Comparison of ENCODE assay signal across 22 mouse cellular contexts in genomic region chr6:81738466-81738865, GRCm38 (mm10).
DNase-seq lines count a peak whose midpoint lies in the region; ATAC-seq and TF ChIP-seq lines count a peak whose summit lies in the region.
"Had no signal": no experiment of that assay in that cellular context is flagged by ENCODE, and none has a peak within 500 bp of the region (broad histone marks: within the 10 kb centered on the region; RNA-seq: fewer than 3 reads in every experiment).

No protein-coding gene starts in this region.

- H3K9me3 ChIP-seq in forebrain, embryonic 13.5 days (replicated peaks): no peaks in the 10 kb centered on the region
- H3K9me3 ChIP-seq in forebrain, embryonic 11.5 days (ENCODE audit: control insufficient read depth, low read length): no peaks in the 10 kb centered on the region
- H3K9me3 ChIP-seq in heart, embryonic 11.5 days (replicated peaks; ENCODE audit: control insufficient read depth, low read length): no peaks in the 10 kb centered on the region
- H3K9me3 ChIP-seq in hindbrain, embryonic 11.5 days (ENCODE audit: control insufficient read depth, low read length): no peaks in the 10 kb centered on the region
- H3K9me3 ChIP-seq: hindbrain, embryonic 10.5 days; intestine, embryonic 15.5 days; kidney, embryonic 15.5 days; limb, embryonic 12.5 days; liver, embryonic 13.5 days; lung, embryonic 15.5 days had no signal

- H3K9ac ChIP-seq in forebrain, embryonic 13.5 days: no peak overlapping the region
- H3K9ac ChIP-seq in forebrain, embryonic 11.5 days (ENCODE audit: low read length): no peak overlapping the region
- H3K9ac ChIP-seq in heart, embryonic 11.5 days (ENCODE audit: low read depth, low read length): no peak overlapping the region
- no peak overlapping the region for H3K9ac ChIP-seq in hindbrain, embryonic 11.5 days (ENCODE audit: low read depth, low read length)
- H3K9ac ChIP-seq: intestine, embryonic 15.5 days; kidney, embryonic 15.5 days; limb, embryonic 12.5 days; liver, embryonic 13.5 days; lung, embryonic 15.5 days had no signal

- DNase-seq in forebrain, embryonic 11.5 days (ENCODE audit: low spot score): no peak
- peak; percentile 79 for DNase-seq in brain, adult 2 months (ENCODE audit: low read depth, low spot score)
- DNase-seq in layer of hippocampus, adult 2 months (ENCODE audit: low spot score in 2 of 2): peak; percentile 29 to 37
- peak; percentile 50 to 83 for DNase-seq in right cerebral cortex, postnatal 10 days (ENCODE audit: low spot score in 2 of 2)
- DNase-seq in hindbrain, embryonic 11.5 days (ENCODE audit: low spot score): no peak
- DNase-seq in cerebellum, adult 9-11 months: no peak
- DNase-seq: cerebellum, adult 11 months; cerebellum, postnatal 36 days; liver, embryonic 13.5 days; midbrain, embryonic 14.5 days; retina, postnatal 1 day; thymus, postnatal 25 days had no signal

- 91% methylated on average over 5 of the region's 5 CpGs for WGBS in forebrain, embryonic 13.5 days
- WGBS in forebrain, embryonic 11.5 days: 92% methylated on average over 5 of the region's 5 CpGs
- WGBS in heart, embryonic 11.5 days (ENCODE audit: insufficient replicate concordance): 88% methylated on average over 5 of the region's 5 CpGs
- WGBS in hindbrain, embryonic 11.5 days: 92% methylated on average over 5 of the region's 5 CpGs

- no peak for TF ChIP-seq CTCF in layer of hippocampus, adult 2 months (conservative IDR thresholded peaks at IDR 0.05)

- ATAC-seq in forebrain, embryonic 13.5 days: peak; percentile 19; the same call in 1 of the 2 replicates
- no peak for ATAC-seq in forebrain, embryonic 11.5 days (replicated peaks; ENCODE audit: low FRiP score)
- no peak for ATAC-seq in heart, embryonic 11.5 days (replicated peaks; ENCODE audit: insufficient number of reproducible peaks, low FRiP score, low TSS enrichment)
- no peak for ATAC-seq in hindbrain, embryonic 11.5 days (ENCODE audit: low FRiP score)
- ATAC-seq: CD4-positive, CD25-positive, alpha-beta regulatory T cell, adult 4 months; intestine, embryonic 15.5 days had no signal

- no peaks in the 10 kb centered on the region for H3K27me3 ChIP-seq in forebrain, embryonic 13.5 days
- H3K27me3 ChIP-seq in forebrain, embryonic 11.5 days (ENCODE audit: control insufficient read depth, insufficient read depth, low read length): no peaks in the 10 kb centered on the region
- H3K27me3 ChIP-seq in heart, embryonic 11.5 days (ENCODE audit: control insufficient read depth, insufficient read depth, low read length): no peaks in the 10 kb centered on the region
- H3K27me3 ChIP-seq in hindbrain, embryonic 11.5 days (ENCODE audit: control insufficient read depth, insufficient read depth, low read length): no peaks in the 10 kb centered on the region
- H3K27me3 ChIP-seq: intestine, embryonic 15.5 days; kidney, embryonic 15.5 days; limb, embryonic 12.5 days; liver, embryonic 13.5 days; lung, embryonic 15.5 days had no signal

- H3K4me3 ChIP-seq in forebrain, embryonic 13.5 days: no peak overlapping the region
- H3K4me3 ChIP-seq in forebrain, embryonic 11.5 days (ENCODE audit: low read depth, low read length): no peak overlapping the region
- H3K4me3 ChIP-seq in layer of hippocampus, adult 2 months: no peak overlapping the region
- H3K4me3 ChIP-seq in heart, embryonic 11.5 days (ENCODE audit: low read depth, low read length): no peak overlapping the region
- no peak overlapping the region for H3K4me3 ChIP-seq in hindbrain, embryonic 11.5 days (ENCODE audit: low read depth, low read length)
- H3K4me3 ChIP-seq: hindbrain, embryonic 10.5 days; intestine, embryonic 15.5 days; kidney, embryonic 15.5 days; limb, embryonic 12.5 days; liver, embryonic 13.5 days; lung, embryonic 15.5 days had no signal

- H3K36me3 ChIP-seq in forebrain, embryonic 13.5 days (ENCODE audit: poor library complexity, severe bottlenecking): no peaks in the 10 kb centered on the region
- no peaks in the 10 kb centered on the region for H3K36me3 ChIP-seq in forebrain, embryonic 11.5 days (ENCODE audit: control insufficient read depth, insufficient read depth, low read length)
- H3K36me3 ChIP-seq in heart, embryonic 11.5 days (ENCODE audit: control insufficient read depth, insufficient read depth, low read length): no peaks in the 10 kb centered on the region
- no peaks in the 10 kb centered on the region for H3K36me3 ChIP-seq in hindbrain, embryonic 11.5 days (ENCODE audit: control insufficient read depth, insufficient read depth, low read length)
- H3K36me3 ChIP-seq: G1E; hindbrain, embryonic 10.5 days; intestine, embryonic 15.5 days; kidney, embryonic 15.5 days; limb, embryonic 12.5 days; liver, embryonic 13.5 days; lung, embryonic 15.5 days had no signal

- no peak overlapping the region for H3K27ac ChIP-seq in forebrain, embryonic 13.5 days
- H3K27ac ChIP-seq in forebrain, embryonic 11.5 days (ENCODE audit: low read depth, low read length): no peak overlapping the region
- H3K27ac ChIP-seq in layer of hippocampus, adult 2 months: no peak overlapping the region
- no peak overlapping the region for H3K27ac ChIP-seq in heart, embryonic 11.5 days (ENCODE audit: low read depth, low read length)
- no peak overlapping the region for H3K27ac ChIP-seq in hindbrain, embryonic 11.5 days (ENCODE audit: low read depth, low read length)
- H3K27ac ChIP-seq: hindbrain, embryonic 10.5 days; intestine, embryonic 15.5 days; kidney, embryonic 15.5 days; limb, embryonic 12.5 days; liver, embryonic 13.5 days; lung, embryonic 15.5 days; macrophage had no signal

- no peak overlapping the region for H3K4me2 ChIP-seq in forebrain, embryonic 13.5 days
- H3K4me2 ChIP-seq in forebrain, embryonic 11.5 days (ENCODE audit: low read depth, low read length, severe bottlenecking): no peak overlapping the region
- H3K4me2 ChIP-seq in heart, embryonic 11.5 days: no peak overlapping the region
- H3K4me2 ChIP-seq in hindbrain, embryonic 11.5 days (replicated peaks; ENCODE audit: low read depth, low read length): no peak overlapping the region
- H3K4me2 ChIP-seq: intestine, embryonic 15.5 days; kidney, embryonic 15.5 days; limb, embryonic 12.5 days; liver, embryonic 13.5 days; lung, embryonic 15.5 days had no signal

- no peaks in the 10 kb centered on the region for H3K4me1 ChIP-seq in forebrain, embryonic 13.5 days
- no peaks in the 10 kb centered on the region for H3K4me1 ChIP-seq in forebrain, embryonic 11.5 days (replicated peaks; ENCODE audit: control insufficient read depth, insufficient read depth, low read length)
- no peaks in the 10 kb centered on the region for H3K4me1 ChIP-seq in heart, embryonic 11.5 days (ENCODE audit: control insufficient read depth, insufficient read depth, low read length)
- no peaks in the 10 kb centered on the region for H3K4me1 ChIP-seq in hindbrain, embryonic 11.5 days (replicated peaks; ENCODE audit: control insufficient read depth, insufficient read depth, low read length)
- H3K4me1 ChIP-seq: hindbrain, embryonic 10.5 days; intestine, embryonic 15.5 days; kidney, embryonic 15.5 days; limb, embryonic 12.5 days; liver, embryonic 13.5 days; lung, embryonic 15.5 days had no signal

Comparison
In these comparisons a context has a peak if more than half of its experiments do, and no peak if none do; other contexts are left out.
1. DNase-seq: peak in brain, adult 2 months (single experiment), layer of hippocampus, adult 2 months (2 of 2) and right cerebral cortex, postnatal 10 days (2 of 2); none in forebrain, embryonic 11.5 days (single experiment), hindbrain, embryonic 11.5 days (single experiment) and cerebellum, adult 9-11 months (single experiment).